Mouse (Mus musculus) lung, postnatal 36 days (tissue): ENCODE measurements at regions not wholly inside any gene's neighbourhood (a gene's known extent, or its start where the extent isn't known, plus 50 kb on each side); places are given as distances from the start of the nearest gene placed in this dataset.
"Not testable (repeated sequence)": the region's sequence is repeated elsewhere in the genome, so short reads cannot be mapped to it uniquely, and the experiment has no call there.

ENCODE experiments used
- DNase-seq: peaks from one replicate; pipeline ENCODE4 v3.0.0; 2022; ENCODE audit warnings: mixed read lengths

GRCm38 (mm10) chr6:7790040-7790439 is 54.6 kb upstream of the C1galt1 start:
- DNase-seq = no peak

- DNase-seq = peak; percentile 72
Observed at GRCm38 (mm10) chr6:7789071-7789470, 55.6 kb upstream of the C1galt1 start.

- no peak for DNase-seq
Observed at GRCm38 (mm10) chr6:7785407-7785806, 59.2 kb upstream of the C1galt1 start.

- no peak for DNase-seq
Observed at GRCm38 (mm10) chr6:7783059-7783458, 61.6 kb upstream of the C1galt1 start.

- no peak for DNase-seq
Observed at GRCm38 (mm10) chr6:7779959-7780358, 64.7 kb upstream of the C1galt1 start.

- peak; percentile 2 for DNase-seq
Observed at GRCm38 (mm10) chr6:7778642-7779404, 65.8 kb upstream of the C1galt1 start.

GRCm38 (mm10) chr6:7768421-7768820 is 75.4 kb upstream of the Asns start:
- no peak for DNase-seq

- DNase-seq = no peak
Observed at GRCm38 (mm10) chr6:7767631-7768030, 74.6 kb upstream of the Asns start.

GRCm38 (mm10) chr6:7759385-7759784 is 66.3 kb upstream of the Asns start:
- DNase-seq = no peak

- DNase-seq = no peak
Observed at GRCm38 (mm10) chr6:7753895-7754294, 60.8 kb upstream of the Asns start.

GRCm38 (mm10) chr6:7752885-7753611 is 60.0 kb upstream of the Asns start:
- no peak for DNase-seq

- no peak for DNase-seq
Observed at GRCm38 (mm10) chr6:7748536-7748935, 55.5 kb upstream of the Asns start.

- not testable (repeated sequence) for DNase-seq
Observed at GRCm38 (mm10) chr6:7744257-7744656, 51.2 kb upstream of the Asns start.
